Mouse (Mus musculus): ENCODE measurements at regions not wholly inside any gene's neighbourhood (a gene's known extent, or its start where the extent isn't known, plus 50 kb on each side); places are given as distances from the start of the nearest gene placed in this dataset.

DNA sequence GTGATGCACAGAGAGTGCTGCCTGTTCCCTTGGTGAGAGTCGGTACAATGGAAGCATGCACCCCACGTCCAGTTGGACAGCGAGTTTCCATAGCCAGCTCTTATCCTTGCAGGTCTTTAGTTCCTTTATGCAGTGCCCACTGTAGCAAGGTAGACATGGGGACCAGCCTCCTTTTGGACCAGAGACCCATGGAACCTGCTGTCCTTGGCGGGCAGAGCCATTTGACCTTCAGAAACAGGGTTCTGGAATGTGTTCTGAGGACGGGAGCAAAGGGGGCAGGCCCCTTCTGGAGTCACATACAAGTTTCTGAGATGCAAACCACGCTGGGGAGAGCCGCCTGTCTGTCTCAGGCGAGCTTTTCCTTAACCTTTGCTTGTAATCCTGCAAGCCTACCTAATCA is 188.1 kb downstream of the Emx2 start:
- DNase-seq (ENCODE audit: low spot score in 2 of 2) = no peak

- DNase-seq (ENCODE audit: low spot score in 2 of 2) = no peak
Observed at GRCm38 (mm10) chr19:59646656-59647055, 188.5 kb downstream of the Emx2 start.

DNA sequence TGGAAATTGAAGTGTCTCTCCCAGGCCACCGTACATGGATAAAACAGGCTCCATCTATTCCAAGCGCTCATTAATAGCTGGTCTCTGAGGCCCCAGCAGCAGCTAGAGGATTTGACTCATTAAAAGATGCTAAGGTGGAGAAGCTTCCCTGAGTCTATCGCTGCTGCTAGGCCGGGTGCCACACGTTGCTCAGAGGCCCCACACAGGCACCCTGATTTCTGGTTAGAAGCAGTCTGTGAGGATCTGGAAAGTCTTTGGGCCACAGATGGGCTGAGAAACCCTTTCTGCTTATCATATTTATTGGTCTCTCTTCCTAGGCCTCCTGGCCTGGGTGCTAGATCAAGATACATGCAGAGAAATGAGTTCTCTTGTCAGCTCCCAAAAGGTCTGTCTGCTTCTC is 191.2 kb downstream of the Emx2 start:
- no peak for DNase-seq (ENCODE audit: low spot score in 2 of 2)

DNA sequence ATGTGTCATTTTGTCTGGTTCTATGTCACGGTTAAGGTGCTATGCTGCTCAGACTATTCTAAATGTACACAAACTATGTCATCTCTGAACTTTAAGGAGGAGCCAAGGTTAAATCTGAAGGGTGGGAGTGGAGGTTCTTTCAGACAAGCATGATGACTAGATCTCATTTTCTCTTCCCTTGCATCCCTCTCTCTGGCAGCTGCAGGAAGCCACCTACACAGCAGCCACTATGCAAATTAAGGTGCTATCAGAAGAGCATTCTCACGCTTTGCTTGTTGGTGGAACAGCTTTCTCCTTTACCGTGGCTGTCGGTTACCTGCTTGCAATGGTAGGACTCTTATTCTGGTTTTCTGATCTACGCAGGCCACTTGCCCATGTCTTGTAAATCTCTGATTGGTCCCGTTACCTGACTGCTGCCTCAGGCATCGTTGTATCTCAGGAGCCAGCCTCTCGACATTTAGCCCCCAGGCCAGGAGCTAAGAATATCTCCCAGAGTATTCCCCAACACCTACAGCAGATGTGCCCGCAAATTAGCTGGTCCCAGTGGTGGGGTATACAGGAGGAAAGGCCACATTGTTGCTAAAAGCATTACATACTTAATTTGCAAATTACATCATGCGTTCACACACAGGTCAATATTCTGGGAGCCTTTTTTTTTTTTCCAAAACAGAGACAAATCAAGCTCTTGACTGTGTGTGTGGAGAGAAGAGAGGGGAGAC is 192.6 kb downstream of the Emx2 start:
- DNase-seq (ENCODE audit: low spot score in 2 of 2) = peak; percentile 11 to 14

- DNase-seq (ENCODE audit: low spot score in 2 of 2) = no peak
Observed at GRCm38 (mm10) chr19:59653631-59654367, 195.6 kb downstream of the Emx2 start.

DNA sequence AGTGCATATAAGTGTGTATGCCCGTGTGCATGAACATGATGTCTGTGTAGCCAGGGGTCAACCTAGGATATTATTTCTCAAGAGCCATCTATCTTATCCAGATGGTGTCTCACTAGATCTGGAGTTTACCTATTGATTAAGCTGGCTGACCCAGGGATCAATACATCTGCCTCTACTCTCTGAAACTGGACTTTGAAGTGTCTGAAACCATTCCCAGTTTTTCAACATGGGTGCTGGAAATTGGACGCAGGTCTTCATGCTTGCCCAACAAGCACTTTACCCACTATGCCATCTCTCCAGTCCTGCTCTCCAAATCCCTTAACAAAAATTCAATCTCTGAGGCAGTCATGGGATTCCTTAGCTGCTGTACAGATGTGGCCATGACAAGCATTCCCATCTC is 197.1 kb downstream of the Emx2 start:
- no peak for DNase-seq (ENCODE audit: low spot score in 2 of 2)

GRCm38 (mm10) chr19:59669793-59670192 is 211.6 kb downstream of the Emx2 start:
- no peak for DNase-seq (ENCODE audit: low spot score in 2 of 2)

DNA sequence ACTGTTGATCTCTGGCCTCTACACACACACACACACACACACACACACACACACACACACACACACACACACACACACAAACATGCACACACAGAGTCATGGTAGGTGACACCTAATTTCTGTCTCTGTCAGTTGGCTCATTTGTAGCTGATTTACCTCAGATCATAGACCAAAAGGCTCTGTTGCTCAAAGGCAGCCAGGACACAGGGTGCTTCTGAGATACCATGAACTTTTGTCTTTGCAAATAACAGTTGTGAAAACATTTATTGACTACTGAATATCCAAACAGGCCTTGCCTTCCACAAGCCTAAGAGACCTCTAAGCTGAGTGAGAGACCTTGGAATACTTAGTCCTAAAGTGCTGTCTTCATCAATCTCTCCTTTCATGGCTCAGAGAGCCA is 215.4 kb downstream of the Emx2 start:
- DNase-seq (ENCODE audit: low spot score in 2 of 2) = no peak

GRCm38 (mm10) chr19:59679191-59679590 is 221.0 kb downstream of the Emx2 start:
- no peak for DNase-seq (ENCODE audit: low spot score in 2 of 2)

GRCm38 (mm10) chr19:59680356-59680755 is 222.2 kb downstream of the Emx2 start:
- no peak for DNase-seq (ENCODE audit: low spot score in 2 of 2)

GRCm38 (mm10) chr19:59684292-59684691 is 226.1 kb downstream of the Emx2 start:
- no peak for DNase-seq (ENCODE audit: low spot score in 2 of 2)

- DNase-seq (ENCODE audit: low spot score in 2 of 2) = no peak
Observed at GRCm38 (mm10) chr19:59685826-59686717, 227.9 kb downstream of the Emx2 start.

DNA sequence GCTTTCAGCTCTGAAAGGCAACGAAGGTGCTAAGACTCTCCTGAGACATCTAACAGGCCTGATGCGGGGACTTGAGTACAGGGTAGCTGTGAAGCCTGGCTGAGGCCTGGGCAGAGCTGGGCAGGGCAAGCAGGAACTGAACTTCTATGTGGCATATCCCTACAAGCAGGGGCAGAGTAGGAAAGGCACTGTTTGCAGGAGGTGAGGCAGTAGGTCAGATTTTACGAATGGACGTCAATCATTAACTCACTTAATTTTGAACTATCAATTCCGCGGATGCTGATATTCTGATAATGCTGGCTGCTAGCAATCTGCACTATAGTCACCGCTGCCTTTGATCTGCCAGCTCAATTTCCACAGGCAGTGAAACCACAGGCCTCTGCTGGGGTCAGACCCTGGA is 229.0 kb downstream of the Emx2 start:
- no peak for DNase-seq (ENCODE audit: low spot score in 2 of 2)

- no peak for DNase-seq (ENCODE audit: low spot score in 2 of 2)
Observed at GRCm38 (mm10) chr19:59687681-59688080, 229.5 kb downstream of the Emx2 start.

GRCm38 (mm10) chr19:59691541-59692096 is 233.4 kb downstream of the Emx2 start:
- no peak for DNase-seq (ENCODE audit: low spot score in 2 of 2)

DNA sequence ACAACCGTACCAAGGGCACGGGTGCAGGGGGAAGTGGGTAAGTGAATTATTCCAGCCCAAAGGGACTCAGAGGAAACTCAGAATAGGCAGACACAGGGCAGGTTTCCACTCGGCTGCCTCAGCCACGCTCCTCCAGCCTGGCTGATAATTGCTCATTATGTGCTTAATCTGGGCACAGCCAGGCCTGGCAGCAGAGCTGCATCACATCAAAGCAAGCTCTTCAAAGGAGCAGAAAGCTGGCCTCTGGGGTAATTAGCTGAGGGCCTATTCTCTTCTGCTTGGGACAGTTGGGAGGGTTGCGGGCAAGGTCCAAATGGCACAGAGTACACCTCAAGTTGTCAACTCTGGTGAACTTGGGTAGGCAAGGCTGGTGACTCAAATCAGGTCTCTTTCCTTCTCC is 239.5 kb downstream of the Emx2 start:
- peak in 1 of 2 experiments; percentile 21 for DNase-seq (ENCODE audit: low spot score in 2 of 2)

GRCm38 (mm10) chr19:59700187-59700586 is 242.0 kb downstream of the Emx2 start:
- DNase-seq (ENCODE audit: low spot score in 2 of 2) = peak in 1 of 2 experiments; percentile 7

GRCm38 (mm10) chr19:59707106-59707505 is 236.3 kb downstream of the Rab11fip2 start:
- no peak for DNase-seq (ENCODE audit: low spot score in 2 of 2)

DNA sequence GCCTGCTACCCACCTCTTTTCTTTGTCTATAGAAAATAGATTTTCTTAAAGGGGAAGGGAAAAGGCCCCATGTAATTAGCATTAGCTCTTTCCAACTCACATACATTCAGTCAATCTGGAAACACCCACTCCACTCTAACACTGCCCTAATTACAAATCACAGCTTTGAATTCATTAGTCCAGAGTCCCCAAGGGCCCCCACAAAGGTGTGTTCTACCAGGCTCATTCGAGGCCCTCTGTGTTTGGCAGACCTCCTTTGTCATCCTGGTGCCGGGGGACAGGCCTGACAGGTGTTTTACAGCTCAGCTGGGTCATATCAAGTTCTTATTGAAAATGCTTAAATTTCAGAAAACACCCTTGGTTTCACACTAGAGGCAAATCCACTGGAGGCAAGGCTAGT is 234.3 kb downstream of the Rab11fip2 start:
- DNase-seq (ENCODE audit: low spot score in 2 of 2) = no peak

GRCm38 (mm10) chr19:59715086-59715485 is 228.4 kb downstream of the Rab11fip2 start:
- DNase-seq (ENCODE audit: low spot score in 2 of 2) = no peak

GRCm38 (mm10) chr19:59717813-59718483 is 225.5 kb downstream of the Rab11fip2 start:
- no peak for DNase-seq (ENCODE audit: low spot score in 2 of 2)

Measured in left cerebral cortex, adult 9 months (tissue).